Mouse (Mus musculus): ENCODE data around the gene Casq2. TPM values are rescaled to one million over a fixed set of nuclear protein-coding genes. Genes with fewer than 3 reads are reported as not detected.

Casq2 gene
- polyA plus RNA-seq, 1 experiment = 0.64 TPM

DNA sequence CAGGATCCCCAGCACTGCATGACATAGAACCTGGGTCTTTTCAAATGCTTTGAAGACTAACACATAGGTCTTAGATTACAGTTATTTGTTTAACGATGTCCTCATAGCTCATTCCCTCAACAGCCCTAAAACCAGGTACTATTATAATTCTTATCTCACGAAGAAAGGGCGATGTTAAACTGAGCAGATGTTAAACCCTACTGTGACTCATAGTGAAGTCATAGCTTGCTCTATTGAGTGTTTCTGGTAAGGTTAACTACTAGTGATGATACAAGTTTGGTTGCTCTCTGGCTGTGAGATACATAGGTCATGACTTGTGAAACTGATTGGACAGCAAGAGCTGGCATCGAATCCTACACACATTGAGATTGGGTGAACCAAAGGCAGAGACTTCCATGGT lies 56.7 kb downstream of the Casq2 start:
- Histone ChIP-seq H3K79me2 (ENCODE audit: control insufficient read depth, insufficient read depth) (no peaks in the 10 kb centered on the region), H3K79me3 (ENCODE audit: low read depth) (no peaks in the 10 kb centered on the region), H3K36me3 (ENCODE audit: control insufficient read depth, insufficient read depth) (no peaks in the 10 kb centered on the region), H3K4me3 (ENCODE audit: insufficient read depth, poor library complexity, severe bottlenecking) (no peak overlapping the region), H3ac (ENCODE audit: control insufficient read depth, insufficient read length, low read depth) (no peak overlapping the region), H3K27me3 (ENCODE audit: control insufficient read depth, insufficient read depth, insufficient read length) (no peaks in the 10 kb centered on the region)
- TF ChIP-seq FOSL1 (IDR thresholded peaks at IDR 0.05; ENCODE audit: insufficient read depth, low read length, poor library complexity, severe bottlenecking) = peak; percentile 76
- TF ChIP-seq USF1 (IDR thresholded peaks at IDR 0.05; ENCODE audit: low read depth) = no peak
- peak; percentile 62 for TF ChIP-seq MYOD1 (IDR thresholded peaks at IDR 0.05; ENCODE audit: control insufficient read depth, insufficient read length, low read depth)
- TF ChIP-seq CEBPB (IDR thresholded peaks at IDR 0.05; ENCODE audit: low read depth) = no peak

DNA sequence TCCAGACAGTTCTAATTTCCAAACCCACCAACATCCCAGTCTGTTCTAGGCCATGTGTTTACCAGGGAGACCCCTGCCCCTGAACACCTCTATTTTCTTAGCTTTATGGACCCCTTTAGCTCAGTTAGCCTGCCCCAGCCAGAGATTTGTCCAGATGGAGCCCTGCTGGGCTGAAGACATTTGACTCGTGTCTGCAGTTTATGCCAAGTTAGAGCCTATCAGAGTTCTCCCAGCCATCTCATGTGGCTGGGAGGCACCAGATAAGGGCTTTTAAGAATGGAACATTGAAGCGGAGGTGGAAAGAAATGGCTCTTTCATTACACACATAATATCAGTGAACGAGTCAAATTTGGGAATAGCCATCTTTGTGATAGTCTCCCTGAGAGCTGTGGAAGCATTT lies 57.3 kb downstream of the Casq2 start:
- Histone ChIP-seq H3K79me3 (ENCODE audit: low read depth) (no peaks in the 10 kb centered on the region), H3K4me3 (ENCODE audit: insufficient read depth, poor library complexity, severe bottlenecking) (no peak overlapping the region), H3K27me3 (ENCODE audit: control insufficient read depth, insufficient read depth, insufficient read length) (no peaks in the 10 kb centered on the region), H3ac (ENCODE audit: control insufficient read depth, insufficient read length, low read depth) (no peak overlapping the region), H3K79me2 (ENCODE audit: control insufficient read depth, insufficient read depth) (no peaks in the 10 kb centered on the region), H3K36me3 (ENCODE audit: control insufficient read depth, insufficient read depth) (no peaks in the 10 kb centered on the region)
- TF ChIP-seq MAX (IDR thresholded peaks at IDR 0.05) = no peak
- TF ChIP-seq USF1 (IDR thresholded peaks at IDR 0.05; ENCODE audit: low read depth) = no peak

DNA sequence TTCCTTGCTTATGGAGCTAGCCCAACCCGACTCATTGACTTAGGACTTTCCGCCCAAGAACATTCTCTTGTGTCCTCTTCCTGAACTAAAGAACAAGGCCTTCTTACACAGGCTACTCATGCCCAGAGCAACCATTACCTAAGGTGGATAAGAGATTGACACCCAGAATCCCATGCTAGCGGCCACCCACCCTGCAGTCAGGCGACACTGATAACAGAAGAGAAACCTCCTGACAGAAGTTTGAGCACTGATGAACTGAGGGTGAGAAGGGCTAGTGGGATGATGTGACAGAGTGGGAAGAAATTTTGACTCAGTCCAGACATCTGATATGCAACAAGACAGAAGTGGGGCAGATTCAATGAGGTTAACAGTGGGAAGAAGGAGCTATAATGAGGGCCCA lies 58.2 kb downstream of the Casq2 start:
- no peak overlapping the region for H3K4me3 ChIP-seq (ENCODE audit: insufficient read depth, poor library complexity, severe bottlenecking)

DNA sequence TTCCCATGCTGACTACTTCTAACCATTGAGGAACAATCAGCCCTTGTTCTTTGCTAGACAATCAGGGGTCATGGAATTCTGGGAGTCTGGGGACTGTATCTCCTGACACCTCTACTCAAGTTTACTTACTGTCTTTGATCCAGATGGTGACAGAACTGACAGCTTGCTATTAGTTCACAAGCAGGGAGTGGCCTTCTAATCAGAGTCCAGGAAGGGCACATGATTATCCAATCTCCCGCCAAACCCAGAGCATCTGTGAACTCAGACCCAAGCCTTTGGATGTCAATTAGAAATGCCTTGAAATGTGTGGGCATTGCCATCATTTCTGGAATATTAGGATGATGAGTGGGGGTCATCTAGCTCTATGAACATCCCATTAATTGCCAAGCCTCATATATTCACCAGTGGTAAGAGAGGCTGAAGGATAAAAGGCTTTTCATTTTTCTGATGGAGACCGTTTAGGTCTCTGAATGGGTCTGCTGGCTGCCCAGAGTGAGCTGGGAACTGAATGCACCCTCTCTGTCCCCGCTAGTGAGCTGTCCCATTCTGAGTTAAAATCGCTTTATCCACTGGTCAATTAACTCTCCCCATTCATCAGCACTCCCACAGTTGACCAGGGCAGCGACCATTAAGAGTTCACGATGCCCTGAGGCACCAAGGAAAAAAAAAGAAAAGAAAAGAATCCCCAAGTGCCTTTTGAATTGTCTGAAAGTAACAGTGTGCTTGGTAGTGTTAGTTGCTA lies 59.6 kb downstream of the Casq2 start:
- H3K4me3 ChIP-seq (ENCODE audit: insufficient read depth, poor library complexity, severe bottlenecking) = no peak overlapping the region
- no peaks in the 10 kb centered on the region for H3K79me3 ChIP-seq (ENCODE audit: low read depth)
- no peaks in the 10 kb centered on the region for H3K27me3 ChIP-seq (ENCODE audit: control insufficient read depth, insufficient read depth, insufficient read length)
- H3ac ChIP-seq (ENCODE audit: control insufficient read depth, insufficient read length, low read depth) = no peak overlapping the region
- H3K79me2 ChIP-seq (ENCODE audit: control insufficient read depth, insufficient read depth) = no peaks in the 10 kb centered on the region
- H3K36me3 ChIP-seq (ENCODE audit: control insufficient read depth, insufficient read depth) = no peaks in the 10 kb centered on the region
- no peak for TF ChIP-seq USF1 (IDR thresholded peaks at IDR 0.05; ENCODE audit: low read depth)
- TF ChIP-seq MYOG (IDR thresholded peaks at IDR 0.05; ENCODE audit: control insufficient read depth, extremely low read depth, insufficient read length) = no peak
- TF ChIP-seq CTCF (IDR thresholded peaks at IDR 0.05; ENCODE audit: control insufficient read depth, insufficient read depth, insufficient read length) = no peak
- no peak for TF ChIP-seq MAX (IDR thresholded peaks at IDR 0.05)
- TF ChIP-seq MYOD1 (IDR thresholded peaks at IDR 0.05; ENCODE audit: control insufficient read depth, insufficient read length, low read depth) = no peak
- TF ChIP-seq CEBPB (IDR thresholded peaks at IDR 0.05; ENCODE audit: low read depth) = no peak
- no peak for TF ChIP-seq FOSL1 (IDR thresholded peaks at IDR 0.05; ENCODE audit: insufficient read depth, low read length, poor library complexity, severe bottlenecking)

More for the DNA sequence above, 58.2 kb downstream of the Casq2 start:
- H3K79me3 ChIP-seq (ENCODE audit: low read depth) = no peaks in the 10 kb centered on the region
- no peak for TF ChIP-seq CTCF (IDR thresholded peaks at IDR 0.05; ENCODE audit: control insufficient read depth, insufficient read depth, insufficient read length)
- no peak for TF ChIP-seq FOSL1 (IDR thresholded peaks at IDR 0.05; ENCODE audit: insufficient read depth, low read length, poor library complexity, severe bottlenecking)
- TF ChIP-seq MYOD1 (IDR thresholded peaks at IDR 0.05; ENCODE audit: control insufficient read depth, insufficient read length, low read depth) = no peak
- TF ChIP-seq USF1 (IDR thresholded peaks at IDR 0.05; ENCODE audit: low read depth) = no peak
- TF ChIP-seq CEBPB (IDR thresholded peaks at IDR 0.05; ENCODE audit: low read depth) = no peak
- no peak for TF ChIP-seq MAX (IDR thresholded peaks at IDR 0.05)
- TF ChIP-seq MYOG (IDR thresholded peaks at IDR 0.05; ENCODE audit: control insufficient read depth, extremely low read depth, insufficient read length) = no peak
- no peaks in the 10 kb centered on the region for H3K27me3 ChIP-seq (ENCODE audit: control insufficient read depth, insufficient read depth, insufficient read length)
- H3K79me2 ChIP-seq (ENCODE audit: control insufficient read depth, insufficient read depth) = no peaks in the 10 kb centered on the region
- H3ac ChIP-seq (ENCODE audit: control insufficient read depth, insufficient read length, low read depth) = no peak overlapping the region
- no peaks in the 10 kb centered on the region for H3K36me3 ChIP-seq (ENCODE audit: control insufficient read depth, insufficient read depth)

DNA sequence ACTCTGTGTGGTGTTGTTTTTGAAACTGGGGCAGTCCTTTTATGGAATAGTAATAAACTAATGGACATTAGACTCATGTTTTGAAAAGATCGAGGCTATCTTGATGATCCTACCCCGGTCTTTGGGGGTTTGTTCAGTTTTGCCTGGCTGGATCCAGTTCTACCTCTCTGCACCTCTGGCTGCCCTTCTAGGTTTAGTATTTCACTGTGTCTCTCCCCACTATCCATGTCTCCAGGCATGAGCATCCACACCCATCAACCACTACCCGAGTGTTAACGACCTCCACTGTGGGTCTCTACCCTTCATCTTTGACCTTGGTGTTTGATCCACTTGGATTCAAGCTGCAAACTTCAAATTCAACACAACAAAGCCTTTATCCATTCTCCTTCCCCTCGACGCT lies 60.2 kb downstream of the Casq2 start:
- Histone ChIP-seq H3ac (ENCODE audit: control insufficient read depth, insufficient read length, low read depth) (no peak overlapping the region), H3K27me3 (ENCODE audit: control insufficient read depth, insufficient read depth, insufficient read length) (no peaks in the 10 kb centered on the region), H3K36me3 (ENCODE audit: control insufficient read depth, insufficient read depth) (no peaks in the 10 kb centered on the region), H3K4me3 (ENCODE audit: insufficient read depth, poor library complexity, severe bottlenecking) (no peak overlapping the region), H3K79me3 (ENCODE audit: low read depth) (no peaks in the 10 kb centered on the region), H3K79me2 (ENCODE audit: control insufficient read depth, insufficient read depth) (no peaks in the 10 kb centered on the region)
- TF ChIP-seq CTCF (IDR thresholded peaks at IDR 0.05; ENCODE audit: control insufficient read depth, insufficient read depth, insufficient read length) = no peak
- TF ChIP-seq MAX (IDR thresholded peaks at IDR 0.05) = no peak
- TF ChIP-seq MYOG (IDR thresholded peaks at IDR 0.05; ENCODE audit: control insufficient read depth, extremely low read depth, insufficient read length) = no peak
- TF ChIP-seq FOSL1 (IDR thresholded peaks at IDR 0.05; ENCODE audit: insufficient read depth, low read length, poor library complexity, severe bottlenecking) = no peak
- no peak for TF ChIP-seq MYOD1 (IDR thresholded peaks at IDR 0.05; ENCODE audit: control insufficient read depth, insufficient read length, low read depth)
- TF ChIP-seq CEBPB (IDR thresholded peaks at IDR 0.05; ENCODE audit: low read depth) = no peak
- no peak for TF ChIP-seq USF1 (IDR thresholded peaks at IDR 0.05; ENCODE audit: low read depth)

DNA sequence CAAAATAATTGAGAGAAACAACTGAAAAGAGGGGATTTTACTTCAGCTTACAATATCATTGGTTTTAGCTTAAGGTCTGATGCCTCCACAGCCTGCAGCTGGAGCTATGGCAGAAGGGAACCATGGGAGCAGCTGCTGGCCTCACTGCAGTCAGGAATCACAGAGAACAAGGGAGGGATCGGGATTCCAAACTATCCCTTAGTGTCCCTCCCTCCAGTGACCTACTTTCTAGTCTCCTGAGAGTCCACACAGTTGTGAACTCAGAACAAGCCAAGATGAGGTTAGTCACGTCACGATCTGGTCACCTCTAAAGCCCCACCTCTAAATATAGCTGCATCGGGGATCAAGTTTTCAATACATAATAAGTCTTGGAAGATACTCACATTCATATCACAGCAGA lies 61.0 kb downstream of the Casq2 start:
- Histone ChIP-seq H3K4me3 (ENCODE audit: insufficient read depth, poor library complexity, severe bottlenecking) (no peak overlapping the region), H3ac (ENCODE audit: control insufficient read depth, insufficient read length, low read depth) (no peak overlapping the region), H3K79me2 (ENCODE audit: control insufficient read depth, insufficient read depth) (no peaks in the 10 kb centered on the region), H3K27me3 (ENCODE audit: control insufficient read depth, insufficient read depth, insufficient read length) (no peaks in the 10 kb centered on the region), H3K79me3 (ENCODE audit: low read depth) (no peaks in the 10 kb centered on the region), H3K36me3 (ENCODE audit: control insufficient read depth, insufficient read depth) (no peaks in the 10 kb centered on the region)
- TF ChIP-seq MYOD1 (IDR thresholded peaks at IDR 0.05; ENCODE audit: control insufficient read depth, insufficient read length, low read depth) (no peak), MYOG (IDR thresholded peaks at IDR 0.05; ENCODE audit: control insufficient read depth, extremely low read depth, insufficient read length) (no peak), MAX (IDR thresholded peaks at IDR 0.05) (no peak), CEBPB (IDR thresholded peaks at IDR 0.05; ENCODE audit: low read depth) (no peak), FOSL1 (IDR thresholded peaks at IDR 0.05; ENCODE audit: insufficient read depth, low read length, poor library complexity, severe bottlenecking) (no peak), CTCF (IDR thresholded peaks at IDR 0.05; ENCODE audit: control insufficient read depth, insufficient read depth, insufficient read length) (no peak), USF1 (IDR thresholded peaks at IDR 0.05; ENCODE audit: low read depth) (no peak)

Data from C2C12 (cell line).